Mouse (Mus musculus): Measurements from ENCODE around the gene Tfb2m. TPM values are rescaled to one million over a fixed set of nuclear protein-coding genes. Genes with fewer than 3 reads are reported as not detected.

The Tfb2m gene
- polyA plus RNA-seq, 1 experiment from 2014 or later: 26.7 TPM

- Histone ChIP-seq H3K27me3 (replicated peaks; ENCODE audit: control insufficient read depth, insufficient read depth, low read length) (no peaks in the 10 kb centered on the region), H3K4me3 (ENCODE audit: low read depth, low read length) (no peak overlapping the region), H3K4me1 (ENCODE audit: control insufficient read depth, insufficient read depth, low read length) (no peaks in the 10 kb centered on the region), H3K4me2 (ENCODE audit: low read depth, low read length) (no peak overlapping the region), H3K9ac (ENCODE audit: low read depth, low read length) (no peak overlapping the region), H3K9me3 (ENCODE audit: control insufficient read depth, low read length) (no peaks in the 10 kb centered on the region), H3K36me3 (ENCODE audit: control insufficient read depth, insufficient read depth, low read length) (peaks cover 28% of the 10 kb centered on the region), H3K27ac (replicated peaks; ENCODE audit: low read depth, low read length) (no peak overlapping the region)
- ATAC-seq (ENCODE audit: low read depth) (no peak), DNase-seq (ENCODE audit: low spot score) (no peak)
- WGBS: 97% methylated on average over 3 of the region's 3 CpGs
Observed at GRCm38 (mm10) chr1:179539054-179539453, 7.0 kb downstream of the Tfb2m start.

- 78% methylated on average over 3 of the region's 3 CpGs for WGBS
- no peak for DNase-seq (ENCODE audit: low spot score)
- no peak overlapping the region for H3K4me2 ChIP-seq (ENCODE audit: low read depth, low read length)
- H3K9me3 ChIP-seq (ENCODE audit: control insufficient read depth, low read length): no peaks in the 10 kb centered on the region
- no peak overlapping the region for H3K27ac ChIP-seq (replicated peaks; ENCODE audit: low read depth, low read length)
- no peak for ATAC-seq (ENCODE audit: low read depth)
- no peaks in the 10 kb centered on the region for H3K36me3 ChIP-seq (ENCODE audit: control insufficient read depth, insufficient read depth, low read length)
- no peak overlapping the region for H3K4me3 ChIP-seq (ENCODE audit: low read depth, low read length)
- H3K9ac ChIP-seq (ENCODE audit: low read depth, low read length): no peak overlapping the region
- H3K27me3 ChIP-seq (replicated peaks; ENCODE audit: control insufficient read depth, insufficient read depth, low read length): no peaks in the 10 kb centered on the region
- H3K4me1 ChIP-seq (ENCODE audit: control insufficient read depth, insufficient read depth, low read length): 0 out of 2 replicates have a peak, but pooled peaks cover 4% of the 10 kb centered on the region
Observed at GRCm38 (mm10) chr1:179519901-179520300, 26.2 kb downstream of the Tfb2m start.

DNA sequence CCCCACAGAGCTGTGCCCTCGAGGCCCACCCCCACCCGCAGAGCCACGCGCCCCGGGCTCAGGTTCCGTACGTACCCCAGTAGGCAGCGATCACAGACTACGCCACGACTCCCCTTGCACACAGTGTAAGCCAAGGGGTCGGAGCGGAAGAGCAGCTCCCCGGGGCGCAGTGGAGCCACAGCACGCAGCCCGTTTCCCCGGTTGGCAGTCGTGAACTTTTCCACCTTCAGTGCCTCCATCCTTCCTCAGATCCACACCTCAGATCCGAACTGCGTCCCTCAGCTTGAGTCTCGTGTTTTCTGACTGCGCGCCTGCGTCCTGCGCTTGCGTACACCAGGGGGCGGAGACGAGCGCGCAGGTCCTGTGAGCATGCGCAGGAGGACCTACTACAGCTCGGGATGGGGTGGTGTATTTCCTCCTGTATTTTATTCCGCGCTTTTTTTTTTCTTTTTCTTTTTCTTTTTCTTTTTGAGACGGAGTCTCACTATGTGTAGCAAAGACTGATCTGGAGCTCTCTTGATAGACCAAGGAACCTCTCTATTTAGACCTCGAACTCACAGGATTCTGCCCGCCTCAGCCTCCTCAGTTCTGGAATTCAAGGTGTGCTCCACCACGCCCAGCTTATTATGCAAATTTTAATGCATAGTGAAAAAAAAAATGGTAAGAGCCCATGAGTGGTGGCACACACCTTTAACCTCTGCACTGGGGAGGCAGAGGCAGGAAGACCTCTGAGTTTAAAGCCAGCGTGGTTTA is 28.2 kb downstream of the Tfb2m start, which contains the start of gene Smyd3:
TSS of gene Smyd3 (minus strand) at position 329 of the 753 bp plus-strand sequence.
- no peaks in the 10 kb centered on the region for H3K27me3 ChIP-seq (replicated peaks; ENCODE audit: control insufficient read depth, insufficient read depth, low read length)
- DNase-seq (ENCODE audit: low spot score): peak; percentile 91
- H3K4me2 ChIP-seq (ENCODE audit: low read depth, low read length): peak within 1 kb of the TSS; percentile 96
- 0 out of 2 replicates have a peak, but pooled peaks cover 4% of the 10 kb centered on the region for H3K4me1 ChIP-seq (ENCODE audit: control insufficient read depth, insufficient read depth, low read length)
- H3K9me3 ChIP-seq (ENCODE audit: control insufficient read depth, low read length): no peaks in the 10 kb centered on the region
- peak within 1 kb of the TSS; percentile 73 for H3K9ac ChIP-seq (ENCODE audit: low read depth, low read length)
- H3K36me3 ChIP-seq (ENCODE audit: control insufficient read depth, insufficient read depth, low read length): no peaks in the 10 kb centered on the region
- peak within 1 kb of the TSS; percentile 81 for H3K4me3 ChIP-seq (ENCODE audit: low read depth, low read length)
- WGBS: 8% methylated on average over 36 of the region's 39 CpGs
- H3K27ac ChIP-seq (replicated peaks; ENCODE audit: low read depth, low read length): no peak within 1 kb of the TSS
- peak; percentile 90 for ATAC-seq (ENCODE audit: low read depth)

DNA sequence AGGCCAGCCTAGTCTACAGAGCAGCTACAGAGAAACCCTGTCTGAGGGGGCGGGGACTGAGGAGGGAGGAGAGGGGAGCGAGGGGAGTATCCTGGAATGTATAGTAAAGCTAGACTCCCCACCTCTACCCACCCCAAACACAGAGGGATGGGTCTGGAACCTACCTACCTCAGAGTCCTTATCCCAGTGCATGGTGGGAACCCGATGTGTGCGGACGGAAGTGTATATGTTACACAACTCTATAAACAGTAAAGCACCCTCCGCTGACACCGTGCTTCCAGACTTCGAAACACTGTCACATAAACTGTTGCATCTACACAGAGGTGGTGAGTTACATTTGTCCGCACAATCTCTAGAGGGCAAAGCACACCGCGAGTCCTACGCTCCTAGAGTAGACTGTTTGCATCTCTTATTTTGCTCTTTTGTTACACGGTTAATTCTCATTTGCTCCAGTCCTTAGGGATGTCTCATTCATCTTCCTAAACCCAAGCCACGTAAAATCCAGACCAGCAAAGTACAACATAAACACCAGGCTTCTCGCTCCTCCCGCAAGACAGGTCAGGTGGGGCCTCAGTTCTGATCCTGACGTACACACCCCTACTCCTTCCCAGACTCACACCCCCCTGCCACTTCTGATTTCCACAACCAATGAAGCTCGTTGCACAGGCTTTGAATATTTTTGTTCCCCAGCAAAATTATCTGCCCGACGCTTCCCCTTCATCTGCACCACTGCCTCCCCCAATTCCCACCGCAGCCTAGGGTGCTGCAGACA is 28.9 kb downstream of the Tfb2m start:
- DNase-seq (ENCODE audit: low spot score) (peak; percentile 40), ATAC-seq (ENCODE audit: low read depth) (peak; percentile 80)
- Histone ChIP-seq H3K36me3 (ENCODE audit: control insufficient read depth, insufficient read depth, low read length) (no peaks in the 10 kb centered on the region), H3K9me3 (ENCODE audit: control insufficient read depth, low read length) (no peaks in the 10 kb centered on the region), H3K4me2 (ENCODE audit: low read depth, low read length) (peak overlapping the region; percentile 96), H3K9ac (ENCODE audit: low read depth, low read length) (peak overlapping the region; percentile 73), H3K4me3 (ENCODE audit: low read depth, low read length) (peak overlapping the region; percentile 81), H3K27me3 (replicated peaks; ENCODE audit: control insufficient read depth, insufficient read depth, low read length) (no peaks in the 10 kb centered on the region), H3K4me1 (ENCODE audit: control insufficient read depth, insufficient read depth, low read length) (0 out of 2 replicates have a peak, but pooled peaks cover 4% of the 10 kb centered on the region), H3K27ac (replicated peaks; ENCODE audit: low read depth, low read length) (no peak overlapping the region)
- WGBS: under 1% methylated on average over 21 of the region's 21 CpGs

GRCm38 (mm10) chr1:179511895-179512294 is 34.2 kb downstream of the Tfb2m start:
- DNase-seq (ENCODE audit: low spot score) (peak; percentile 5), ATAC-seq (ENCODE audit: low read depth) (no peak)
- Histone ChIP-seq H3K4me3 (ENCODE audit: low read depth, low read length) (no peak overlapping the region), H3K9ac (ENCODE audit: low read depth, low read length) (no peak overlapping the region), H3K36me3 (ENCODE audit: control insufficient read depth, insufficient read depth, low read length) (no peaks in the 10 kb centered on the region), H3K4me2 (ENCODE audit: low read depth, low read length) (no peak overlapping the region), H3K4me1 (ENCODE audit: control insufficient read depth, insufficient read depth, low read length) (0 out of 2 replicates have a peak, but pooled peaks cover 4% of the 10 kb centered on the region), H3K9me3 (ENCODE audit: control insufficient read depth, low read length) (no peaks in the 10 kb centered on the region), H3K27me3 (replicated peaks; ENCODE audit: control insufficient read depth, insufficient read depth, low read length) (no peaks in the 10 kb centered on the region), H3K27ac (replicated peaks; ENCODE audit: low read depth, low read length) (no peak overlapping the region)
- WGBS: 71% methylated on average over 7 of the region's 7 CpGs

DNA sequence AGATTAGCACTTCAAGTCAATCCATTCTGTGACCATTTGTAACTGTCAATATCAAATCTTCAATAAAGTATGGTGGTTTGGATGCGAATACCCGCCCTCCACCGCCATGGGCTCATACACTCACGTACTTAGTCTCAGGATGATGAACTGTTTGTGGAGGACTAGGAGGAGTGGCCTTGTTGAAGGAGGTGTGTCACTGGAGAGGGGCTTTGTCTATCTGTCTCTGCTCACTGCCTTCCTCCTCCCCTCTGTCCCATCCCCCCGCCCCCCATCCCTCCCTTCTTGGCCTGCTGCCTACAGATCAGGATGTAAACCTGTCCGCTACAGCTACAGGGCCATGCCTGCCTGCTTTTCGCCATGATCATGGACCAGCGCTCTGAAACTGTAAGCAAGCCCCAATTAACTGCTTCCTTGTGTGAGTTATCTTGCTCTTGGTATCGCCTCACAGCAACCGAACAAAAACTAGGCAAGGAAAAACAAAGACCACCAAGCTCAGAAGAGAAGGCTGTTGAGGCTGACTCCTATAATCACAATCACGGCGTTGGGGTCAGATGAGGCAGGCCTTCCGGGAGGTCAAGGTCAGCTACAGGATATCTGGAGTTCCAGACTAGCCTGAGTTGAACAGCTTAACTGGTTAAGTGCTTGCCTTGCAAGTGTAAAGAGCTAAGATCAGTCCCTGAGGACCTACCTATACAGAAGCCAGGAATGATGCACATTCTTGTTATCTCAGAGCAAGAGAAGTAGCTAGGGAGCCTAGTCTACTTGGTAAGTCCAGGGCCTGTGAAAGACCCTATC is 35.3 kb downstream of the Tfb2m start:
- whole genome bisulfite sequencing: 76% methylated on average over 13 of the region's 13 CpGs
- Histone ChIP-seq H3K36me3 (ENCODE audit: control insufficient read depth, insufficient read depth, low read length) (no peaks in the 10 kb centered on the region), H3K9ac (ENCODE audit: low read depth, low read length) (no peak overlapping the region), H3K4me3 (ENCODE audit: low read depth, low read length) (no peak overlapping the region), H3K27me3 (replicated peaks; ENCODE audit: control insufficient read depth, insufficient read depth, low read length) (no peaks in the 10 kb centered on the region), H3K4me2 (ENCODE audit: low read depth, low read length) (no peak overlapping the region), H3K4me1 (ENCODE audit: control insufficient read depth, insufficient read depth, low read length) (no peaks in the 10 kb centered on the region), H3K27ac (replicated peaks; ENCODE audit: low read depth, low read length) (no peak overlapping the region), H3K9me3 (ENCODE audit: control insufficient read depth, low read length) (no peaks in the 10 kb centered on the region)
- ATAC-seq (ENCODE audit: low read depth): no peak
- DNase-seq (ENCODE audit: low spot score): no peak

DNA sequence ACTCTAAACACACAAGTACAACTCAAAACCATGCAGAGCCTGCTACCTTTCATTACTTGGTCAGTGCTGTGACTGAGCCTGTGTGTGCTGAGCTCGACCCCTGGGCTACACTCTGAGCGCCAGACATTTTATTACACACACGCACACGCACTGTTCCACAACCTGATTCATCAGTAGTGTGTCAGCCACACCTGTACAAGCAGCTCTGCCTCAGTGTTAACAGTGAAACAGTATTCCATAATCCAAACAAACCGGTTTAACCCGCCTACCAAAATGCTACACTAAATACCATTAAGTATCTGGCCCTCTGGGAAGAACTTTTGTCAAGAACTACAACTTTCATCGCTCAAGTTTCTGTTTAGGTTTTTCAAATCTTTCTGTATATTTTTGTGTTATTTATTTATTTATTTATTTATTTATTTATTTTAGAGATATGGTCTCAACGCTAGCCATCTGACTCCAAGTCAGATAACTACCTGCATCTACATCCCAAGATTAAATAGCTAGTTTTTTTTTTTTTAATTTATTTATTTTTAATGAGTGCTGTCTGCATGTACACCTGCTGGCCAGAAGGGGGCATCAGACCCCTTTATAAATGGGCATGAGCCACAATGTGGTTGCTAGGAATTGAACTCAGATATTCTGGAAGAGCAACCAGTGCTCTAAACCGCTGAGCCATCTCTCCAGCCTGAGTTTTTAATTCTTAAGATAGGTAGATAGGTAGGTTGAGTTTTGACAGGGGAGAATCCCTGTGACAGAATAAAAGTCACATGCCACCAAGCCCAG is 39.3 kb downstream of the Tfb2m start:
- Histone ChIP-seq H3K4me3 (ENCODE audit: low read depth, low read length) (no peak overlapping the region), H3K9ac (ENCODE audit: low read depth, low read length) (no peak overlapping the region), H3K4me2 (ENCODE audit: low read depth, low read length) (no peak overlapping the region), H3K9me3 (ENCODE audit: control insufficient read depth, low read length) (no peaks in the 10 kb centered on the region), H3K27me3 (replicated peaks; ENCODE audit: control insufficient read depth, insufficient read depth, low read length) (no peaks in the 10 kb centered on the region), H3K27ac (replicated peaks; ENCODE audit: low read depth, low read length) (no peak overlapping the region), H3K36me3 (ENCODE audit: control insufficient read depth, insufficient read depth, low read length) (no peaks in the 10 kb centered on the region), H3K4me1 (ENCODE audit: control insufficient read depth, insufficient read depth, low read length) (no peaks in the 10 kb centered on the region)
- ATAC-seq (ENCODE audit: low read depth): 0 out of 2 replicates have a peak, but pooled peaks have one; percentile 16
- DNase-seq (ENCODE audit: low spot score): peak; percentile 69
- WGBS: 62% methylated on average over 9 of the region's 9 CpGs

DNA sequence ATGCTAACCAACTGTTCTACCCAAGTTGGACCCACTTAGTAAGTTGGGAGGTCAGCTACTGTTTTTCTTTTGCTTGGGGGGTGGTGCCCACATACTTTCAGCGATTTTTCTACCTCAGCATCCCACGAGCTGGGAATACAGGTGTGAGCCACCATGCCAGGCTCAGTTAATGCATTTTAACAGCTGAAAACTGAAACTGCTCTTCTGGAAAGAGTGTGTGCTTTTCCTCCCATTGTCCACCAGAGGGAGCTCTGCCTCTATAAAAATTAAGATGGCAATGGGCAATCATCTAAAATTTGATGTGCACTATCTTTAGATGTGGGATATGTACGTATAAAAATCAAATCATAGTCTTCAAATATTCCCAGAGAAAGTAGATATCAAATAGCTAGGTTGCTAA is 43.5 kb downstream of the Tfb2m start:
- Histone ChIP-seq H3K9me3 (ENCODE audit: control insufficient read depth, low read length) (no peaks in the 10 kb centered on the region), H3K9ac (ENCODE audit: low read depth, low read length) (no peak overlapping the region), H3K4me2 (ENCODE audit: low read depth, low read length) (no peak overlapping the region), H3K36me3 (ENCODE audit: control insufficient read depth, insufficient read depth, low read length) (no peaks in the 10 kb centered on the region), H3K4me3 (ENCODE audit: low read depth, low read length) (no peak overlapping the region), H3K27ac (replicated peaks; ENCODE audit: low read depth, low read length) (no peak overlapping the region), H3K27me3 (replicated peaks; ENCODE audit: control insufficient read depth, insufficient read depth, low read length) (no peaks in the 10 kb centered on the region), H3K4me1 (ENCODE audit: control insufficient read depth, insufficient read depth, low read length) (no peaks in the 10 kb centered on the region)
- DNase-seq (ENCODE audit: low spot score) (peak; percentile 28), ATAC-seq (ENCODE audit: low read depth) (no peak)
- WGBS: 10% methylated on average over 3 of the region's 3 CpGs

Measured in embryonic facial prominence, embryonic 14.5 days (tissue).